Mouse (Mus musculus) adrenal gland, postnatal 4 days (tissue): ENCODE measurements around the gene Gm34653. TPM values are rescaled to one million over a fixed set of nuclear protein-coding genes. Genes with fewer than 3 reads are reported as not detected.
"Not testable (repeated sequence)": the region's sequence is repeated elsewhere in the genome, so short reads cannot be mapped to it uniquely, and the experiment has no call there.

Experiments used
- DNase-seq, 2 experiments: peaks; one replicate each; pipeline ENCODE4 v3.0.0; 2021 to 2022; ENCODE audit warnings: low spot score in 2 of 2, mixed read lengths in 2 of 2
- long read RNA-seq, 2 experiments: library from polyadenylated mRNA; stranded (forward); transcript quantifications; one replicate each; pipeline ENCODE4 v2.0.0; 2021
- total RNA-seq, 2 experiments: library from RNA; stranded (reverse); gene quantifications; 2 replicates each; pipeline ENCODE4 v1.2.3; 2021

The Gm34653 gene
- total RNA-seq, result under 1 TPM in 1 of 2 experiments, not detected in 1; 0.17 TPM
- long read RNA-seq, experiment 1, result 0 reads
- long read RNA-seq, experiment 2, result 0 reads

GRCm38 (mm10) chr2:34832766-34833457, at the start of gene Gm34653:
Gene Gm34653, plus strand, starts transcription at chr2:34833007.
- DNase-seq, result not testable (repeated sequence)

GRCm38 (mm10) chr2:34783064-34784020, 49.5 kb upstream of the Gm34653 start:
- DNase-seq, result no peak

GRCm38 (mm10) chr2:34784085-34784484, 48.7 kb upstream of the Gm34653 start:
- no peak for DNase-seq

GRCm38 (mm10) chr2:34790282-34790681, 42.5 kb upstream of the Gm34653 start:
- no peak for DNase-seq

GRCm38 (mm10) chr2:34792543-34792942, 40.3 kb upstream of the Gm34653 start:
- not testable (repeated sequence) for DNase-seq

GRCm38 (mm10) chr2:34794511-34794910, 38.3 kb upstream of the Gm34653 start:
- no peak for DNase-seq

GRCm38 (mm10) chr2:34795426-34795825, 37.4 kb upstream of the Gm34653 start:
- no peak for DNase-seq

- DNase-seq, result peak; percentile 50 to 66
Measured at GRCm38 (mm10) chr2:34799357-34800256, 33.2 kb upstream of the Gm34653 start, which contains the start of gene Rabepk. Gene Rabepk, minus strand, starts transcription at chr2:34799912.

GRCm38 (mm10) chr2:34800371-34800770, 32.4 kb upstream of the Gm34653 start:
- no peak for DNase-seq

- peak; percentile 74 to 91 for DNase-seq
Measured at GRCm38 (mm10) chr2:34801516-34802482, 31.0 kb upstream of the Gm34653 start.

- DNase-seq, result not testable (repeated sequence)
Measured at GRCm38 (mm10) chr2:34802565-34803245, 30.1 kb upstream of the Gm34653 start.

- DNase-seq, result no peak
Measured at GRCm38 (mm10) chr2:34803746-34804145, 29.1 kb upstream of the Gm34653 start.

GRCm38 (mm10) chr2:34804172-34804571, 28.6 kb upstream of the Gm34653 start:
- DNase-seq, result no peak

GRCm38 (mm10) chr2:34804815-34805214, 28.0 kb upstream of the Gm34653 start:
- DNase-seq, result no peak

- DNase-seq, result no peak
Measured at GRCm38 (mm10) chr2:34805364-34805950, 27.4 kb upstream of the Gm34653 start.

GRCm38 (mm10) chr2:34808057-34808456, 24.8 kb upstream of the Gm34653 start:
- DNase-seq, result no peak

GRCm38 (mm10) chr2:34809568-34809967, 23.2 kb upstream of the Gm34653 start:
- no peak for DNase-seq

- no peak for DNase-seq
Measured at GRCm38 (mm10) chr2:34810775-34811174, 22.0 kb upstream of the Gm34653 start.

GRCm38 (mm10) chr2:34812706-34813105, 20.1 kb upstream of the Gm34653 start:
- DNase-seq, result no peak
